Mouse (Mus musculus): Measurements from ENCODE around the gene March2. TPM values are rescaled to one million over a fixed set of nuclear protein-coding genes. Genes with fewer than 3 reads are reported as not detected.

March2 gene
- polyA plus RNA-seq, 1 experiment from 2014 or later, result 73.0 TPM

- Histone ChIP-seq H3K27me3 (replicated peaks; ENCODE audit: control insufficient read depth, insufficient read depth, low read length) (no peaks in the 10 kb centered on the region), H3K4me3 (replicated peaks; ENCODE audit: low read length) (no peak overlapping the region), H3K4me2 (ENCODE audit: low read length) (no peak overlapping the region), H3K9ac (replicated peaks; ENCODE audit: low read depth, low read length) (no peak overlapping the region), H3K27ac (ENCODE audit: low read length) (no peak overlapping the region), H3K4me1 (replicated peaks; ENCODE audit: control insufficient read depth, insufficient read depth, low read length) (no peaks in the 10 kb centered on the region), H3K36me3 (ENCODE audit: control insufficient read depth, insufficient read depth) (no peaks in the 10 kb centered on the region), H3K9me3 (ENCODE audit: control insufficient read depth, low read length) (no peaks in the 10 kb centered on the region)
- ATAC-seq, result no peak
- 69% methylated on average over 2 of the region's 2 CpGs for WGBS
Observed at GRCm38 (mm10) chr17:33728396-33728795, 9.9 kb upstream of the March2 start.

DNA sequence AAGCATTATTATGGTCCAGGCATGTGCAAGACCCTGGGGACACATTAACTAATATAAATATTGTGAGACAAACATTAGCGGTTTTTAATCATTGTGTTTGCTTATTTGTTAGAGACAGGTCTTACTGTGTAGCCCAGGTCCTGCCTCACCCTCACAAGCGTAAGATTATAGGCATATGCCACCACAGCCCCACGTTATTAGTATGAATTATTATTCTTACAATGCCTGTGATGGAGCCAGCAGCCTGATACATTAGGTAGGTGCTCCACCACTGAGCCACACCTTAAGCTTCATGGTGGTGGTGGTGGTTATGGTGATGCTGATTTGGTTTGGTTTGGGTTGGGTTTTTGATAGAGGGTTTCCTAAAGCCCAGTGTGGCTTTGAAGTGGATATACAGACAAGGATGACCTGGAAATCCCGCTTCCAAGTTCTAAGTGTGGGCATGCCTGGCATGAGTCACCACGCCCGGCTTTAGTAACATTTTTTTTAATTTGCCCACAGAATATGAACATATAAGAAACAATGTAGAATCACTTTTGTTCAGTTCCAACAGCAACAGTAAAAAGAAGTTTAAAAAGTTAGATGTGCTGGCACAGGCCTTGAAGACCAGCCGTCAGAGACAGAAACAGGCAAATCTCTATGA lies 1.4 kb upstream of the March2 start:
- no peak for ATAC-seq
- H3K27ac ChIP-seq (ENCODE audit: low read length), result no peak overlapping the region
- H3K4me2 ChIP-seq (ENCODE audit: low read length), result no peak overlapping the region
- no peaks in the 10 kb centered on the region for H3K9me3 ChIP-seq (ENCODE audit: control insufficient read depth, low read length)
- no peak overlapping the region for H3K4me3 ChIP-seq (replicated peaks; ENCODE audit: low read length)
- 93% methylated on average over 7 of the region's 7 CpGs for WGBS
- H3K9ac ChIP-seq (replicated peaks; ENCODE audit: low read depth, low read length), result no peak overlapping the region
- peaks cover 4% of the 10 kb centered on the region for H3K4me1 ChIP-seq (replicated peaks; ENCODE audit: control insufficient read depth, insufficient read depth, low read length)
- H3K27me3 ChIP-seq (replicated peaks; ENCODE audit: control insufficient read depth, insufficient read depth, low read length), result no peaks in the 10 kb centered on the region
- H3K36me3 ChIP-seq (ENCODE audit: control insufficient read depth, insufficient read depth), result no peaks in the 10 kb centered on the region

- H3K4me2 ChIP-seq (ENCODE audit: low read length), result peak overlapping the region; percentile 84
- no peaks in the 10 kb centered on the region for H3K36me3 ChIP-seq (ENCODE audit: control insufficient read depth, insufficient read depth)
- H3K27ac ChIP-seq (ENCODE audit: low read length), result no peak overlapping the region
- peak overlapping the region; percentile 89 for H3K4me3 ChIP-seq (replicated peaks; ENCODE audit: low read length)
- H3K4me1 ChIP-seq (replicated peaks; ENCODE audit: control insufficient read depth, insufficient read depth, low read length), result peaks cover 4% of the 10 kb centered on the region
- whole genome bisulfite sequencing, result 45% methylated on average over 10 of the region's 10 CpGs
- no peaks in the 10 kb centered on the region for H3K9me3 ChIP-seq (ENCODE audit: control insufficient read depth, low read length)
- no peak overlapping the region for H3K9ac ChIP-seq (replicated peaks; ENCODE audit: low read depth, low read length)
- peak; percentile 13; the same call in 1 of the 2 replicates for ATAC-seq
- no peaks in the 10 kb centered on the region for H3K27me3 ChIP-seq (replicated peaks; ENCODE audit: control insufficient read depth, insufficient read depth, low read length)
Observed at GRCm38 (mm10) chr17:33718944-33719725, 665 bp upstream of the March2 start.

DNA sequence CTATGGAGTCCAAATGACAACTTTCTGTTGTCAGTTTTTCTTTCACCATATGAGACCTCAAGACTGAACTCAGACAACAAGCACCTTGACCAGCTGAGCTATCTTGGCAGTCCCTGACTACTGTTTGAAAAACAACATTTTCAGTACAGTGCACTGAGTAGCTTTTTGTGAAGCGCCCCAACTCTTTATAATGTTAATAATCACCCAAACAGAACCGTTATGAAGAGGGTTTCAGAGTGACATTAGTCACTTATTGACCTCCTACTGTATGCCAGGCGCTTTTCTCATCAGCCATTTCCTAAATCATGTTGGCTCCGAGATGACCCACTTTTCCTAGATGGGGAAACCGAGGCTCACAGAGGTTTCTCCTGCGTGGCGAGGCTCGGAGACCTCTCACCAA lies 488 bp downstream of the March2 start:
- 8% methylated on average over 8 of the region's 8 CpGs for WGBS
- Histone ChIP-seq H3K36me3 (ENCODE audit: control insufficient read depth, insufficient read depth) (no peaks in the 10 kb centered on the region), H3K27ac (ENCODE audit: low read length) (no peak overlapping the region), H3K4me2 (ENCODE audit: low read length) (peak overlapping the region; percentile 84), H3K4me3 (replicated peaks; ENCODE audit: low read length) (peak overlapping the region; percentile 89), H3K9me3 (ENCODE audit: control insufficient read depth, low read length) (no peaks in the 10 kb centered on the region), H3K9ac (replicated peaks; ENCODE audit: low read depth, low read length) (peak overlapping the region; percentile 80), H3K27me3 (replicated peaks; ENCODE audit: control insufficient read depth, insufficient read depth, low read length) (no peaks in the 10 kb centered on the region), H3K4me1 (replicated peaks; ENCODE audit: control insufficient read depth, insufficient read depth, low read length) (peaks cover 4% of the 10 kb centered on the region)
- ATAC-seq, result no peak

DNA sequence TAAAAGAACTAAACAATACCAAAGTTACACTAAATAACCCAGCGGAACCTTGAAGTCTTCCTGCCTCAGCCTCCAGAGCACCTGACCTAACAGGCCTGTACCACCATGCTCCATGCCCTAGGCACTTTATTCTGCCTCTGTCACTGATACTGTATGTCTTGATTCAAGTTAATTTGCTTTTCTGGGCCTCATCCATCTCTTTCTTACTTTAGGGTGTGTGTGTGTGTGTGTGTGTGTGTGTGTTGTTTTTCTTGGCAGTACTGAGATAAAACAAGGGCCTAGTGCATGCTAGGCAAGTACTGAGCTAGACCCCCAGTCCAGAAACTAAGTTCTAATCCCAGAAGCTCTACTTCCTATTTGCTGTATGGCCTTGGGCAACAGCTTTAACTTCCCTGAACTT lies 1.2 kb downstream of the March2 start:
- H3K36me3 ChIP-seq (ENCODE audit: control insufficient read depth, insufficient read depth), result no peaks in the 10 kb centered on the region
- H3K4me3 ChIP-seq (replicated peaks; ENCODE audit: low read length), result no peak overlapping the region
- H3K27me3 ChIP-seq (replicated peaks; ENCODE audit: control insufficient read depth, insufficient read depth, low read length), result no peaks in the 10 kb centered on the region
- no peak for ATAC-seq
- H3K27ac ChIP-seq (ENCODE audit: low read length), result no peak overlapping the region
- H3K9me3 ChIP-seq (ENCODE audit: control insufficient read depth, low read length), result no peaks in the 10 kb centered on the region
- no peak overlapping the region for H3K9ac ChIP-seq (replicated peaks; ENCODE audit: low read depth, low read length)
- WGBS, result 96% methylated on average over 1 of the region's 1 CpGs
- H3K4me2 ChIP-seq (ENCODE audit: low read length), result no peak overlapping the region
- H3K4me1 ChIP-seq (replicated peaks; ENCODE audit: control insufficient read depth, insufficient read depth, low read length), result peaks cover 4% of the 10 kb centered on the region

DNA sequence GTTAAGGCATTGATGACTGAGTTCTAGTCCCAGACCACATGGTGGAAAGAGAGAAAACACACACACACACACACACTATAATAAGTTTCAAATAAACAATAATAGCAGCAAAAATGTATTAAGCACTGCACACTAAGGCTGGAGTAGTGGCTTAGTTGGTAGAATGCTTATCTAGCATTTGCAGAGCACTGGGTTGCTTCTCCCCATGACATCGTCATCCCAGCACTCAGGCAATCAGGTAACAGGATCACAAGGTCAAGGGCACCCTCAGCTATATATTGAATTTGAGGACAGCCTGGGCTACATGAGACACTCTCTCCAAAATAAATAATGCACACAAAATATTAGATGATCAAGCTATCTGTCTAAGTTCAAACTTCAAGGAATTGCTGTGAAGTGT lies 3.7 kb downstream of the March2 start:
- H3K4me3 ChIP-seq (replicated peaks; ENCODE audit: low read length), result no peak overlapping the region
- H3K4me1 ChIP-seq (replicated peaks; ENCODE audit: control insufficient read depth, insufficient read depth, low read length), result peaks cover 4% of the 10 kb centered on the region
- no peak for ATAC-seq
- no peaks in the 10 kb centered on the region for H3K9me3 ChIP-seq (ENCODE audit: control insufficient read depth, low read length)
- H3K4me2 ChIP-seq (ENCODE audit: low read length), result no peak overlapping the region
- no peaks in the 10 kb centered on the region for H3K36me3 ChIP-seq (ENCODE audit: control insufficient read depth, insufficient read depth)
- H3K27ac ChIP-seq (ENCODE audit: low read length), result no peak overlapping the region
- WGBS, result 96% methylated on average over 1 of the region's 1 CpGs
- no peaks in the 10 kb centered on the region for H3K27me3 ChIP-seq (replicated peaks; ENCODE audit: control insufficient read depth, insufficient read depth, low read length)
- no peak overlapping the region for H3K9ac ChIP-seq (replicated peaks; ENCODE audit: low read depth, low read length)

DNA sequence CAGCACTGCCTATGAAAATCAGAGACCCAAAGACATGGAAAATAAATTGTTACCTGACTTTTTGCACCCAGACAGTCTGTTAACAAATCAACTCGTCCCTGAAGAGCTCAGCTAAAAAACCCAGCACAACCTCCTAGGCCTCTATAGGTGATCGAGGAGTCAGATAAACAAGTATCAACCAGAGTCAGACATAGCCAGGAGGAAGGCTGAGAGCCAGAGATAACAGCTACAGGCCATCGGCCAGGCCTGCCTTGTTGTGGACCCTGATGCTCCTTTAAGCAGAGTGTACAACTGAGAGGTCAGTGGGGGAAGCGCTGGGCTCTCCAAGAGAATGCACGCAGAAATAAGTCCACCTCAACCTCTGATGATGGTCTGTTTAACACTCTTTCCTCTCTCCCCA lies 5.2 kb downstream of the March2 start:
- H3K36me3 ChIP-seq (ENCODE audit: control insufficient read depth, insufficient read depth), result peaks cover 4% of the 10 kb centered on the region; the same call in 1 of the 2 replicates
- no peak for ATAC-seq
- no peaks in the 10 kb centered on the region for H3K9me3 ChIP-seq (ENCODE audit: control insufficient read depth, low read length)
- whole genome bisulfite sequencing, result 90% methylated on average over 5 of the region's 5 CpGs
- H3K4me2 ChIP-seq (ENCODE audit: low read length), result no peak overlapping the region
- no peaks in the 10 kb centered on the region for H3K27me3 ChIP-seq (replicated peaks; ENCODE audit: control insufficient read depth, insufficient read depth, low read length)
- no peak overlapping the region for H3K4me3 ChIP-seq (replicated peaks; ENCODE audit: low read length)
- no peak overlapping the region for H3K9ac ChIP-seq (replicated peaks; ENCODE audit: low read depth, low read length)
- no peak overlapping the region for H3K27ac ChIP-seq (ENCODE audit: low read length)
- peaks cover 4% of the 10 kb centered on the region for H3K4me1 ChIP-seq (replicated peaks; ENCODE audit: control insufficient read depth, insufficient read depth, low read length)

GRCm38 (mm10) chr17:33709834-33710233 lies 8.6 kb downstream of the March2 start:
- Histone ChIP-seq H3K4me3 (replicated peaks; ENCODE audit: low read length) (no peak overlapping the region), H3K4me1 (replicated peaks; ENCODE audit: control insufficient read depth, insufficient read depth, low read length) (no peaks in the 10 kb centered on the region), H3K9me3 (ENCODE audit: control insufficient read depth, low read length) (no peaks in the 10 kb centered on the region), H3K4me2 (ENCODE audit: low read length) (no peak overlapping the region), H3K27ac (ENCODE audit: low read length) (no peak overlapping the region), H3K9ac (replicated peaks; ENCODE audit: low read depth, low read length) (no peak overlapping the region), H3K27me3 (replicated peaks; ENCODE audit: control insufficient read depth, insufficient read depth, low read length) (no peaks in the 10 kb centered on the region), H3K36me3 (ENCODE audit: control insufficient read depth, insufficient read depth) (peaks cover 7% of the 10 kb centered on the region; the same call in 1 of the 2 replicates)
- ATAC-seq, result no peak
- WGBS, result 85% methylated on average over 3 of the region's 3 CpGs

- no peaks in the 10 kb centered on the region for H3K4me1 ChIP-seq (replicated peaks; ENCODE audit: control insufficient read depth, insufficient read depth, low read length)
Observed at GRCm38 (mm10) chr17:33703091-33703490, 15.4 kb downstream of the March2 start.

More at GRCm38 (mm10) chr17:33703091-33703490, 15.4 kb downstream of the March2 start:
- Histone ChIP-seq H3K4me2 (ENCODE audit: low read length) (no peak overlapping the region), H3K4me3 (replicated peaks; ENCODE audit: low read length) (no peak overlapping the region), H3K27me3 (replicated peaks; ENCODE audit: control insufficient read depth, insufficient read depth, low read length) (no peaks in the 10 kb centered on the region), H3K9ac (replicated peaks; ENCODE audit: low read depth, low read length) (no peak overlapping the region), H3K36me3 (ENCODE audit: control insufficient read depth, insufficient read depth) (peaks cover 7% of the 10 kb centered on the region; the same call in 1 of the 2 replicates), H3K9me3 (ENCODE audit: control insufficient read depth, low read length) (no peaks in the 10 kb centered on the region), H3K27ac (ENCODE audit: low read length) (no peak overlapping the region)
- 86% methylated on average over 9 of the region's 9 CpGs for WGBS
- no peak for ATAC-seq

Measured in forebrain, embryonic 16.5 days (tissue).